Mouse (Mus musculus): Measurements from ENCODE around the gene Eid1.

DNA sequence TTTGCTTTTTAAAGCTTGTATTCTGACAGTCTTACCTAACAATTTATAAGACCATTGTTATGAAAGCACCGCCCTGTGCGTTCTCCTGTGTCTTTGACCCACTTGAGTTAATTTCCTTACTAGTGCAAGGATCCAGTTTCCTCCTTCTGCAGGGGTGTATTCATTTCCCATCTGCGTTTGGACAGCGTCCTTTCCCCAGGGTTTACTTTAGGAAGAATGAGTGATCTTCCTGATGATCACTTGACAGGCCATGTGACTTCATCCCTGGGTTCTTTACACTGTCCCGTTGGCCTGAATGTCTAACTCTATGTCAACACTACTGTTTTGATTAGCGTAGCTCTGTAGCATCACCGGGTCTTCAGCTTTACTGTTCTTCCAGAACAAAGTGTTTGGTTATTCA, 35.6 kb upstream of the Eid1 start:
- TF ChIP-seq CTCF (IDR thresholded peaks at IDR 0.05) (no peak), EP300 (IDR thresholded peaks at IDR 0.05) (no peak)

Measured in lung, postnatal 0 days (tissue).